Mouse (Mus musculus): Measurements from ENCODE around the gene A1cf. TPM values are rescaled to one million over a fixed set of nuclear protein-coding genes. Genes with fewer than 3 reads are reported as not detected.

A1cf gene
- total RNA-seq (2021) = not detected
- long read RNA-seq, experiment 1 = 0 reads
- long read RNA-seq, experiment 2 = 0 reads

DNA sequence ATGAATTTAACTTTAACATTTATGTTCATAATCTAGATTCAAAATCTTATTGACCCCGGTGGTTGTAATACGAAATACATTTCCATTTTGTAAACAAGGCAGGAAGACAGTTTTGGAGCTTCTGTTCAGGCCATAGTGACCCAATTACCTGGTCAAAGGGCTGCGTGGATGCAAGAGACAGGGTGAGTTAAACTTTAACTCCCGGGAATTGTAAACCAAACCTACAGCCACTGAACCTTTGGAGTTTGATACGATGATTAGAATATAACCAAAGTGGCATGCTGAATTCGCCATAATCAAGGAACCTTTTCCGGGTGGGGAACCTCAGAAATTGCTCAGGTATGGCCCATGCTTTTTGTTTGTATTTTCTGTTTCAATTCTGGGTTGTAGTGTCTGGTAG is at the start of gene A1cf:
Gene A1cf, plus strand, starts transcription at position 244 of the 400 bp plus-strand sequence.
- intact Hi-C loops (cut with DNase I; ENCODE audit: low total_unique reads) = no loop called here
- DNase-seq = no peak

DNA sequence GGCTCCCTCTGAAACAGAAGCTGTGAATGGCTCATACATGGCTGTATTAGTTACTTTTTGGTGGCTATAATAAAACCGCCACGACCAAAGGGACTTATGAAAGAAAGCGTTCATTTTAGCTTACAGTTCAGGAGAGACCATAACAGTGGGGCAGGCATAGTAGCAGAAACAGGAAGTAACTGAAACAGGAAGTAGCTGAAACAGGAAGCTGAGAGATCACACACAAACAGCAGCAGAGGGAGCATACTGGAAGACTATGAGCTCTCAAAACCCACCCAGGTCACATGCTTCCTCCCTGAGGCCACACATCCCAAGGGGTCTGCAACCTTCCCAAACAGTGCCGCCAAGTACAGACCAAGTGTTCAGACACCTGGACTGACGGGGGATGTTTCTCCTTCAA is 34.3 kb upstream of the A1cf start:
- intact Hi-C loops (cut with DNase I; ENCODE audit: low total_unique reads) = no loop called here
- DNase-seq = no peak

DNA sequence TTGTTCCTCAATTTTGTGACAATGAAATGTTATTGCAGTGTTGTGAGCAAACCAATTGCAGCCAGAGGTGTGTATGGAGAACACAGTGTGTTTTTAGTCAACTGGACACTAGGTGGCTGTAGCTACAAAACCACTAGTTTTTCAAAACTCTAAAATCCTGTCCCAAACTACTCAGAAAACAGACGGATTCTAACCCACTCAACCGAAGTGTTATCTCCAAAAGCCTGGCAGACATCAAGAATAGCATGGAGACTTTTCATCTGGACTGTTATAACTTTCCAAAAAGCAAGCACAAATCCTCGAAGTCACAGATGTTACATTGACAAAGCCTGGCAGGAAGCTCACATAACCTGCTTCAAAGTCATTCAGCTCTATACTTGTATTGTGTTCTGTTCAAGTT is 6.7 kb upstream of the A1cf start:
- intact Hi-C loops (cut with DNase I; ENCODE audit: low total_unique reads) = no loop called here
- DNase-seq = no peak

DNA sequence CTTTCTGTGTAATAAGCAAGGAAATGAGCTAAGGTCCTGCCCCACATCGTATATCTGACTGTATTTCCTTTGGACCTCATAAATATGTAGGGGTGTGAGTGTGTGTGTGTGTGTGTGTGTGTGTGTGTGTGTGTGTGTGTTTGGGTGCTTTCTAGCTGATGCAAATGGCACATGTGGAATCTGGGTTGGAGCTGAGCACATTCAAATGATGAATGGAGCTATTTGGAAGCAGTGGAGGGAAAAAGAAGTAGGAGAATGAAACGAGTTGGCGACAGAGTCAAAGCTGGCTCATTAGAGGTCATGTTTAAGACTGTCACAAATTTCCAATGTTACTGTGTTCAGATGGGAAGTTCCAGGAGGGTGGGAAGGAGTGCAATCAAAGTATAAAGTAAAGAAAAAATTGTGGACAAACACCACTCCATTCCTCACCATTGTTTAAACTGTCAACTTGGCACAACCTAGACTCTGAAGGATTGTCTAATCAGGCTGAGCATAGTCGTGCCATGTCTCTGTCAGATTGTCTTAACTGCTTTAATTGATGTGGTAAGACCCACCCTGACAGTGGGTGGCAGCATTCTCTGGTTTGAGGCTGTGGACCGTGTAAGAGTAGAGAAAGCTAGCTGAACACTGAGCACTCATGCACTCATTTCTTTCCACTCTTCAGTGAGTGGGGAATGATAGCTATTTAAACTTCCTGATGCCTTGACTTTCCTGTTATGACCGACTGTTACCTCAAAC is 5.9 kb upstream of the A1cf start:
- DNase-seq = no peak
- intact Hi-C loops (cut with DNase I; ENCODE audit: low total_unique reads) = no loop called here

DNA sequence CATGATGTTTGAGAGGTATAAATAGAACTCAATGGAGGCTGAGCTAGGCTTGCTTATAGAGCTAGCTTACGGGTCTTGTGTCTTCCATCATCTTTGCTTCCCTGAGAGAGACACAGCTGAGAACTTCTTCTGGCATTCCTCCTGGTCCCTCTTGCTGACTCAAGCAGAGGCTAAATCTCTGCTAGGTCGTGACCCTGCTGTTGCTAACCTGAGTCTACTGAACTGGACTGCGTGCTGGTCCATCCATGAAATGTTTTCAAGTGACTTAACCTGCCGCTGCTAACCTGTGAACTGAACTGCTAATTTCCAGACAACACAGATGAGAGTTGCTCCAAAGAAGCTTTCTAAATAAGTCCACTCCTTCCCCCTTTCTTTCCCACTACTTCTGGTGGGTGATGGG is 3.1 kb upstream of the A1cf start:
- intact Hi-C loops (cut with DNase I; ENCODE audit: low total_unique reads) = no loop called here
- DNase-seq = no peak

DNA sequence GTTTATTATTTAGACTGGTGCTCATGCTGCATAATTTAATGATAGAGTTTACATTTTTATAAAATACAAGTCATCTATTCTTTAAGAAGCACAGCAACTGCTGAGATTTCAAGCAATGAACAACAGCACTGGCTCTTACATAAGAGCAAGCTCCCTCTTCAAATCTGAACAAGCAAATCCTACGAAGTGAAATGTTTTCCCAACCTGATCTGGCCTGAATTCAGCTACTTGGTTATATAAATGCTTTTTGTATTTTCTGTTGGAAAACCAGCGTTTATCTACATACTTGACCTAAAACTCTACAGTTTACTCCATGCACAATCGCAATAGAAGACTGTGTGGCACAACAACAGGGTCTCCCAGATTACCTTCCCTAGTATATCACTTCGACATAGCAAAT is 488 bp upstream of the A1cf start:
- intact Hi-C loops (cut with DNase I; ENCODE audit: low total_unique reads) = no loop called here
- DNase-seq = no peak

DNA sequence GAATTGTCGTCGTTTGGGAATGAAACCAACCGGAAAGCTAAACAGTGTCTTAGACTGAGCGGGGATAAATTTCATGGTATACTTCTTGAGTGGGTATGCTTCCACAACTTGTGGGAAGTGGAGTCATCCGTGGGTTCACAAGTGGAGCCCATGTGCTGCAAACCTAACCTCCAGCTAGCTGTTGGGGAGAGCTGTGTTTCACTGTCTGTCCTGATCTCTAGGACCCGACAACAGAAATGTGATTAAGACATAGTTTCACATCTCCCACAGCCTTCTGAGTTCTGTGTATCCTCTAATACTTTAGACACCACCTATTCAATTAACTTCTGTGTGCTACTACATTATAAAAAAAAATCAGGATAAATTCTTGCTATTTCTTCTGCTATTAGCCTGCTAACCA is 407 bp downstream of the A1cf start:
- DNase-seq = no peak
- intact Hi-C loops (cut with DNase I; ENCODE audit: low total_unique reads) = no loop called here

DNA sequence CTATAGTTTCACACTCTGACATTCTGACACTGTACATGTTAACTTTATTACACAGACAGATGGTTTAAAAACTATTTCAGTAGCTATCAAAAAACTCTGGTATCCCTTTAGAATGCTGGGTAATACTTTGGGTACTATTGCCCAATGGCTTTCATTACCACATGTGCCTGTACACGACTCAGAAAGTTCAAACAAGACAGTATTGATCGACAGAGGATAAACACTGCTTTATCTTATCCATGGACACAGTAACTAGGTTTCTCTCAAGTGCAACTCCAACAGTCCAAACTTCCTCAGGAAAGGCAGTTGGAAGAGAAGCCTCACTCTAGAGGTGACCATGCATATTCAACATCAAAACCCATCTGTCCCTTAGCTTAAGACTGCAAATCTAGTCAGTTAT is 2.8 kb downstream of the A1cf start:
- intact Hi-C loops (cut with DNase I; ENCODE audit: low total_unique reads) = no loop called here
- no peak for DNase-seq

DNA sequence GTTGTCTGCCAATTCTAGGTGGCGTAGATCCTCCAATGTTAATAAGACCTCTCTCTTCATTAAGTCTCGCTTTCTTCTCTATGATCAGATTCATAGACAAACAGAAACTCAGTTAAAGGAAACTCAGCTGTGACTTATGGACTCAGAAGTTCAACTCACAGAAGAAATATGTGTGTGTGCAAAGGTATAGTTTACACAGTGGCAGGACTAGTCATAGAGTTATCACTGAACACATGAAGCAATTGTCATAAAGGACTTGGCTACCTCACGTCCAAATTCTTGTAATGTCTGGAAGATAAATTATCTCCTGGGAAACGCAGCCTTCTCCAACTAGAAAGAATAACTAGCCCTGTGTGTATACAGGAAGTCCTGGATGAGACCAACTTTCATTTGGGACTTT is 9.4 kb downstream of the A1cf start:
- intact Hi-C loops (cut with DNase I; ENCODE audit: low total_unique reads) = no loop called here
- no peak for DNase-seq

DNA sequence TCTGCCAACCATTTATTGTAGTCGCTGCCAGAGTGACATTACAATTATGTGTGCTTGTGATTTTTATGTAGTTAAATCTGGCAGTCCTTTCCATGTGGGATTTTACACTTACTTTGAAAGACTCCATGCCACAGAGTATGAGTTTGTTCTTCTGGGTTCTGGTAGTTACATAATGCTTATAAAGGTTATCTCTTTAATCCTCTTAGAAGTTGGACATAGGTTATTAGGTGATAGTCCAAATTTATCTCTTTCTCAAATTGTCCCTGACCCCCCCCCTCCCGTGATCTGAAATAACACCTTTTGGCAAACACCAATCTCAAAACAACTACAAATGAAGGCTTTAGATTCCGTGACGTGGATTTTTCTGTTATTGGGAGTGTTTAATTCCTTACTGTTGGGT is 16.0 kb downstream of the A1cf start:
- intact Hi-C loops (cut with DNase I; ENCODE audit: low total_unique reads) = no loop called here
- no peak for DNase-seq

DNA sequence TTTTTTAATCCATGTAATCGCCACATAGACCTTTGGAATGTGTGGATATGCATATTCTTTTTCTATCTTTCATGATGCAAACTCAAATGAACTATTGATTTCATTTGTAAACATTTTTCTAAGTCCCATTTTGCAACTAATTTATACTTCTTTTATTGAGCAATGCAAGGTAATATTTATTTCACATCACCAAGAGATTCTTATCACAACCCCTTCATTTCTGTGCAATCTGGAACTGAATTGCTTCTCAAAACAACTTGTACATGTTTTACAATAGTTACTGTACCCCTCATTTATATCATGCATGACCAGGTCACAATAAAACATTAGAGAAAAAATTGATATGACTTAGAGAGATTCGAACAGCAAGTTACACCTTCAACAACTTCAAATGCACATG is 18.7 kb downstream of the A1cf start:
- intact Hi-C loops (cut with DNase I; ENCODE audit: low total_unique reads) = no loop called here
- no peak for DNase-seq

DNA sequence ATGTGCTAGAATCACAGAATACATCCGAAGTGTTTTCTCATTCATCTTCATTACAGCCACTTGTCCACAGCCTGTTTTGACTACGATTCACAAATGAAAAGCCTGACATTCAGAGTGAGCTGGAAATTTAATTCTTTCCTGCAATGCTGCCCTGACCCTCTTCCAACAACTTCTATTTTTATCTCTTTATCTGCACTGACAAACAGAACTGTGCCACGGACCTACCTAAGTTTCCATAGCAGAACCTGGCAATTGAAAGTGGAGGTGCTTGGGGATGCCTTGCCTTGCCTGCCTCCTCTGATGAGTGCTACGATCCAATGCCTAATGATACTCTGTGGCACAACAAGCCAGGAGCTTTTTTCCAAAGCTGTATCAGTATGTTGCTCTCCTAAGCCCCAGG is 21.4 kb downstream of the A1cf start:
- intact Hi-C loops (cut with DNase I; ENCODE audit: low total_unique reads) = no loop called here
- no peak for DNase-seq

DNA sequence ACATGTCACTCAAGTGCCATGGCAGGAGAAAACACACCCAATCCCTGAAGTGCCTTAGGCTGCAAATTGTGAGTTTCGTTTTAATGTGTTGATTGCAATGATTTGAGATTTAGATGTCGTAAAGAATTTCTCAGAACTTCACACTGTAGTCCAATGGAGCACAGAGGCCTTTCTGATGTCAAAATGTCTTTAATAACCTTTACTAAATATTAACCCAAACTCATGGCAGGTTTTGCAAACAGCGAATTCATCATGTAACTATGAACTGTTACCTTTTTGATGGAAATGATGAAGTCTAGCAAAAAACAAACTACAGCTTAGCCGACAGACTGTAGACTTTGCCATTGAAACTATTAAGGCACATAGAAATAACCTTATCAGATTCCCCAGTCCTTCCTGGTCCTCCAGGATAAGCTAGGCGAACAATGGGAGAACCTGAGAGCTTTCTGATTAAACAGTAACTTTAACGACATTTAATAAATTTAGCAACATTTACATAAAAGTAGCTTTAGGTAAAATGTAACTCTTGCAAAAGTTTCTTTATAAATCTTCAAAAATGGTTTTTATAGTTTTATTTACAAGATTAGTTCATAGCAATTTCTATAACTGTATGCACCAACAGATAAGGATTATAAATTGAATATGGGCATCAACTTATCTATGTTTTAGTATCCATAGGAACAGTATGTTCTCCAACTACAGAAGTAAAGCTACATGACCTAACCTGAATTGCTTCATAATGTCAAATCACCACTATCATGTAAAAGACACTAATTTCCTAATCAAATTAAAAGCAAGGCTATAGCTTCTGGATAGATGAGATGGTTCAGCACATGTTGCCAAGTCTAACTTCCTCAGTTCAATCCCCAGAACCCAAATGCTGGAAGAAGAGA is 22.7 kb downstream of the A1cf start:
- no peak for DNase-seq
- intact Hi-C loops (cut with DNase I; ENCODE audit: low total_unique reads) = no loop called here

DNA sequence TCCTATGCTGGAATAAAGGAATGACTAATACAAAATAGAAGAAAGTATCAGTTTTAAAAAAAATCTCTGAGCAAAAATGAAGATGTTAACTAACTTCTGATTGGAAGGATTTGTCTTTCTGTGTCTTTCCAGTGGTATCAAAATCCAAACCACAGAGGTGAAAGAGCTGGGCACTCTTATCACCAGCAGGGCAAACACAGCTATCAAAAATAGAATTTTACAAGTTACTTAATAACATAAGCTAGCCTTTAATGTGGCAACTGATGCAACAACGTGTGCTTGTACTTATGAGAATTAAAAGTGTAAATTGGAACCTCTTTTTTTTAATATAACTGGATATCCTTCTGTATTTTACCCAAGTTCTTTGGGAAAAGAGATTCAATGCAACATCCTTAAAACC is 27.4 kb downstream of the A1cf start:
- intact Hi-C loops (cut with DNase I; ENCODE audit: low total_unique reads) = no loop called here
- no peak for DNase-seq

DNA sequence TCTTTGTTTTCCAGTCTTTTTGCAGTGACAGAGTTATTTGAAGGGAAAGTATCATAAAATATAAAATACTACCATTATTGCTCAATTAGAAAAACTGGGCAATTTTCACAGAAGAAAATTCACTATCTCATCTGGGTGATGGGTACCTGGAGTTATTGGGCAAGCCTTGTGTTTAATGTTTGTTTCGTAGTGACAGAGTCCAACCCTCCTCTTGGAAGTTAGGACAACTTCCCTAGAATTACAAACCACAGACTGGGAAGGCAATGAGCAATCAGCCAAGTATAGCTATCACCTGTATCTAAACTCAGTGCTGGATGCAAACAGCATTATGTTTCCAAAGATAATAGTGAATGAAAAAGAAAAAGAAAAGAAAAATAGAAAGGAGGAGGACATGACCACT is 28.1 kb downstream of the A1cf start:
- intact Hi-C loops (cut with DNase I; ENCODE audit: low total_unique reads) = no loop called here
- no peak for DNase-seq

DNA sequence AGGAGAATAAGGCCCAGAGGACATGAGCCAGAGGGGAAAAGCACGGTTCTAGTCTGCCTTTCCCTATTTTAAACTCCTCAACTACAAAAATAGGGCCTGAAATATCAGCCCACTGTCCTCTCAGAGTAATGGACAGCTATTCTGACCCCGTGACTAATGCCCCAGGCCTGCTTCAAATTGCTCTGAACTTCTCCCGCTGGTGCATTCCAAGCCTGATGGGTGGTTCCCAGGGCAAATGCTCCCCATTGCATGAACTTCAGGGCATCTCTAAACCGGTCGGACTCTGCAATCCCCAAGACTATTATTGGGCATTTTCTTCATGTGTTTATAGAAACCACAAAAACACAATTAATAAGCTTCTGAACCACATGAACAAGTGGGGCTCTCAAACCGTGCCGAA is 37.1 kb downstream of the A1cf start:
- no peak for DNase-seq
- intact Hi-C loops (cut with DNase I; ENCODE audit: low total_unique reads) = no loop called here

DNA sequence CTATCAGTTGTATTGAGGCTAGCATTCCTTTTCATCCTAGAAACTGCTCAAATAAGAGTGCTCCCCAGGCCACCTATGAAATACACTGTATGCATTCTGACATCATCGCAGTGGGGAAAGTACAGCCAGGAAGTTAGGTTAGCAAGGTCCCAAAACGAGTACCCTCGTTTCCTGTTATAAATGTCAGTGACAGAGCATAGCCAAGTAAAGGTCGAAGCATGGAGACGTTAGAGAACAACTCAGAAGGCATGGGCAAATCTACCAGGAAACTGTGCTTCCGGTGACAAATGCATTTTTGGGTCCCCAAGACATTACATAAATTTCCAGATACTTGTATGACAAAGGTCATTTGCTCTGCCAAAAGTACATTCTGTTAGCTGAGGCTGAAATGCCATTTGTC is 41.9 kb downstream of the A1cf start:
- no peak for DNase-seq
- intact Hi-C loops (cut with DNase I; ENCODE audit: low total_unique reads) = no loop called here

DNA sequence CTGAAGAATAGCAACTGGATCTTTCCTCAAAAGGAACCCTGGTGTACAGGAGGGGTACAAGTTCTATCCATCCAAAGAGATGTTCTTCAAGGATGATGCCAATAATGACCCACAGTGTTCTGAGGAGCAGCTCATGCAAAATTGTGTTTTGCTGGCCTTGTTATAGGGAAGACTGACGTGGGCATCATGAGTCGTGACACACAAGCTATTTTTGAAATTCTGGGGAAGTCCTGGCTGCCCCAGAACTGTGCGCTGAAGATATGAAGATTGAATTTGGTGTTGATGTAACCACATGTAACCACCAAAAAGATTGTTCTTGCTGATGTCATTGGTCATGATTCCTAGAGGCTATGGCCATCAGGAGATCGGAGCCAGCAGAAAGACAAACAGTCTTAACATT is 45.4 kb downstream of the A1cf start:
- intact Hi-C loops (cut with DNase I; ENCODE audit: low total_unique reads) = no loop called here
- no peak for DNase-seq

DNA sequence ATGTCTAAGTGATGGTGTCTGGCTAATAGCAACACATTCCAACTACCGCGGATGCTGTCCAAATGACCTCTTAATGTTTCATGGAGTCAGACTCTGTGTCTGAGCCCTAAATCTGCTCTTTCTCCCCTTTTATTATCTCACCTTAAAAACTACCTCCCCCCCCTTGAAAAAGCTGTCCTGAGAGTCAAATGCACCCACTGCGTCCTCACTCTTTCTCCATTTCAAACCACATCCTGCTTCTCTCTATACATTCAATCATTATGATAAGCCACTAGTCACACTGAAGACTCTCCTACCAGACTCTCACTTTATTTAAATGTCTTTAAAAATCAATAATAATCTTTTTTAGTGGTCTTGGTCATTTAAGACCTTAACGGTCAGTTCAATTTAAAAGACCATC is 51.8 kb downstream of the A1cf start:
- DNase-seq = no peak
- intact Hi-C loops (cut with DNase I; ENCODE audit: low total_unique reads) = no loop called here

DNA sequence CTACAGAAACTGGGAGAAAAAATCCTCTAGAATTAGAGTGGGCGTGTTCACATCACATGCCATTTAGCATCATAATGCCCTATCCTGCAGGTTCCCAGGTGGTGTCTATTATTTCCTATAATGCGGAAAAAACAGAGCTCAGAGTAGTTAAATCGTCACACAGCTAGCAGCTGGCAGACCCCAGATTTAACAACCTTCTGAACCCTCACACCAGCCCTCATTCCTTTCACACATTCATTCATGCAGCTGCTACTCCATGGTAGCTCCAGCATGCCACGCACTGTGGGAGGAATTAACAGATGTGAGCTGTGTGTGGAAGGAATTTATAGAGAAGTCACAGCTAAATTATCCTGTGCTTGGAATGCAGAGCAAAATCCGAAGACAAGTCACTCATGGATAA is 53.3 kb downstream of the A1cf start:
- intact Hi-C loops (cut with DNase I; ENCODE audit: low total_unique reads) = no loop called here
- no peak for DNase-seq
